Mouse (Mus musculus) olfactory bulb, adult 2 months (tissue): ENCODE data around the gene Pkp4.

ENCODE experiments used
- CTCF ChIP-seq: fragments of 200-500 bp; IDR thresholded peaks from 2 replicates; pipeline ENCODE4 v1.5.1; 2012; ENCODE audit warnings: low read depth, mild to moderate bottlenecking, low read length, moderate library complexity; ENCODE audit not compliant: insufficient read depth
- POLR2A ChIP-seq: fragments of 200-500 bp; IDR thresholded peaks from 2 replicates; pipeline ENCODE4 v1.6.1; 2012; ENCODE audit warnings: mild to moderate bottlenecking, low read depth, low read length, moderate library complexity; ENCODE audit not compliant: insufficient read depth

DNA sequence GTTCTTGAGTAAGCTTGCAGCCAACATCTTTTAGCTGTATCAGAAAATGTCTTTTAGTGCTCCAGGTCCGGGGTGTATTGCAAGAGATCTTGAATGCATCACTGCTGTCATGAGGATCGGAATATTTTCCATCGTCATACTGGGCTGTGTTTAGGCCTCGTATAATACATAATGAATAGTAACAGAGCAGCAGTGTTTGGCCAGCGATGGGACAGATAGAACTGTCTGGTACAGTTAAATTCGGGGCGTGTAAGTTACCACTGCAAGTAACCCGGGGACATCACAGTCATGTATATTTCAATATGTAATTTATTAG lies 1.6 kb downstream of the Pkp4 start:
- TF ChIP-seq POLR2A = no peak
- TF ChIP-seq CTCF = no peak
